ENCODE assay signal across 23 mouse cellular contexts in genomic region chr1:60008743-60009142, GRCm38 (mm10). TPM values are rescaled to one million over a fixed set of nuclear protein-coding genes. Genes with fewer than 3 reads are reported as not detected.
A peak's percentile ranks its signal among the peaks of the same experiment; 100 is the strongest.
DNase-seq lines count a peak whose midpoint lies in the region; TF ChIP-seq lines count a peak whose summit lies in the region.
"Had no signal": no experiment of that assay in that cellular context is flagged by ENCODE, and none has a peak within 500 bp of the region (broad histone marks: within the 10 kb centered on the region; RNA-seq: fewer than 3 reads in every experiment).

No protein-coding gene starts in this region.

- TF ChIP-seq CTCF in left cerebral cortex, adult 2 months (IDR thresholded peaks at IDR 0.05) = peak; percentile 18; the same call in 1 of the 2 replicates

- peak; percentile 14 for DNase-seq in adrenal gland, postnatal 10 days
- DNase-seq in adrenal gland, adult 8-10 months = no peak
- DNase-seq in gastrocnemius, postnatal 14 days = peak; percentile 41
- DNase-seq in gastrocnemius, postnatal 25 days = no peak
- no peak for DNase-seq in left cerebral cortex, adult 2 months (ENCODE audit: extremely low spot score in 1 of 2, low spot score in 2 of 2)
- DNase-seq in left cerebral cortex, postnatal 14 days (ENCODE audit: low spot score in 2 of 2) = no peak
- no peak for DNase-seq in spleen, postnatal 36 days (ENCODE audit: low spot score in 2 of 2)
- DNase-seq: adrenal gland, postnatal 36 days; cerebellum, adult 11-12 months; cerebellum, postnatal 25 days; embryo, embryonic 11 days; kidney, adult 2 months; kidney, postnatal 10 days; liver, embryonic 13.5 days; lung, adult 2 months had no signal

- intact Hi-C loops in gastrocnemius, postnatal 14 days (cut with DNase I; ENCODE audit: low total_unique reads) = no loop called here
- intact Hi-C loops in left cerebral cortex, adult 2 months (cut with DNase I) = loop anchor here (10.0 kb wide), 1 partner anchor 304 kb away; no protein-coding TSS in a partner anchor
- intact Hi-C loops in left cerebral cortex, postnatal 14 days (cut with DNase I) = no loop called here

- no peaks in the 10 kb centered on the region for H3K79me2 ChIP-seq in myocyte (ENCODE audit: control insufficient read depth, insufficient read depth)

- H3K27ac ChIP-seq in left cerebral cortex, adult 2 months = no peak overlapping the region
- H3K27ac ChIP-seq: embryonic facial prominence, embryonic 13.5 days; forebrain, embryonic 12.5 days; heart, embryonic 13.5 days; hindbrain, embryonic 13.5 days; liver, embryonic 13.5 days; macrophage; neural tube, embryonic 15.5 days had no signal

- no peak overlapping the region for H3K4me2 ChIP-seq in myocyte (ENCODE audit: low read depth)
- H3K4me2 ChIP-seq: embryonic facial prominence, embryonic 13.5 days; forebrain, embryonic 12.5 days; heart, embryonic 13.5 days; hindbrain, embryonic 13.5 days; liver, embryonic 13.5 days; neural tube, embryonic 15.5 days had no signal

- H3ac ChIP-seq in myocyte (ENCODE audit: control insufficient read depth, insufficient read length) = no peak overlapping the region

- no peak overlapping the region for H3K4me3 ChIP-seq in left cerebral cortex, adult 2 months
- no peak overlapping the region for H3K4me3 ChIP-seq in myocyte
- H3K4me3 ChIP-seq: embryonic facial prominence, embryonic 13.5 days; erythroblast, embryonic 14.5 days; forebrain, embryonic 12.5 days; heart, embryonic 13.5 days; hindbrain, embryonic 13.5 days; liver, embryonic 13.5 days; neural tube, embryonic 15.5 days had no signal

- no peak for TF ChIP-seq POLR2A in myocyte (IDR thresholded peaks at IDR 0.05; ENCODE audit: insufficient read length, low read depth)

- no peaks in the 10 kb centered on the region for H3K27me3 ChIP-seq in myocyte (ENCODE audit: control insufficient read depth, insufficient read depth, insufficient read length)
- H3K27me3 ChIP-seq: embryonic facial prominence, embryonic 13.5 days; forebrain, embryonic 12.5 days; heart, embryonic 13.5 days; hindbrain, embryonic 13.5 days; liver, embryonic 13.5 days; neural tube, embryonic 15.5 days had no signal

- no peaks in the 10 kb centered on the region for H3K36me3 ChIP-seq in myocyte (ENCODE audit: control insufficient read depth, insufficient read depth)
- H3K36me3 ChIP-seq: embryonic facial prominence, embryonic 13.5 days; forebrain, embryonic 12.5 days; heart, embryonic 13.5 days; hindbrain, embryonic 13.5 days; liver, embryonic 13.5 days had no signal

TF ChIP-seq in myocyte, 11 proteins besides CTCF, POLR2A, EP300 and RAD21:
- peak; percentile 15 to 70 (median 47) for TF ChIP-seq MYOD1 (IDR thresholded peaks at IDR 0.05; ENCODE audit: control insufficient read depth in 1 of 3, insufficient read length in 2 of 3, low read depth in 2 of 3)
- TF ChIP-seq TCF3 (IDR thresholded peaks at IDR 0.05; ENCODE audit: insufficient read length, low read depth) = no peak
- no peak for TF ChIP-seq CEBPB (IDR thresholded peaks at IDR 0.05; ENCODE audit: insufficient read depth, poor library complexity, severe bottlenecking)
- no peak for TF ChIP-seq TCF12 (IDR thresholded peaks at IDR 0.05; ENCODE audit: insufficient read depth, poor library complexity, severe bottlenecking)
- TF ChIP-seq REST (IDR thresholded peaks at IDR 0.05; ENCODE audit: insufficient read depth, insufficient read length) = no peak
- no peak for TF ChIP-seq SRF (IDR thresholded peaks at IDR 0.05; ENCODE audit: control insufficient read depth, insufficient read length, low read depth)
- TF ChIP-seq USF1 (IDR thresholded peaks at IDR 0.05; ENCODE audit: low read depth) = no peak
- peak in 2 of 3 experiments; percentile 64 to 83 for TF ChIP-seq MYOG (IDR thresholded peaks at IDR 0.05; ENCODE audit: control insufficient read depth in 1 of 3, insufficient read depth in 1 of 3, insufficient read length in 2 of 3, low read depth in 2 of 3)

RNA-seq across cellular contexts. Expression of gene Ica1l, which starts 34.2 kb away (rescaled TPM):
- total RNA-seq in adrenal gland, postnatal 10 days (2021) = 1 to 10 TPM; 1.8 to 2.8 TPM
- 1 to 10 TPM; 2.7 to 3.5 (median 2.9) TPM for total RNA-seq in adrenal gland, adult 8-10 months (2022)
- under 1 TPM; 0.31 to 0.57 TPM for total RNA-seq in gastrocnemius, postnatal 14 days (2021)
- under 1 TPM; 0.23 to 0.38 TPM for total RNA-seq in gastrocnemius, postnatal 25 days (2021)
- 10 to 100 TPM; 36.2 to 37.8 TPM for total RNA-seq in left cerebral cortex, adult 2 months (2021)
- total RNA-seq in left cerebral cortex, postnatal 14 days (2021) = 10 to 100 TPM; 38.2 to 42.1 TPM
- 0.02 TPM for polyA plus RNA-seq in myocyte (2012; fragmentation: generic; extraction: Trizol)
- polyA plus RNA-seq: macrophage had no signal

Comparison
In these comparisons a context has a peak if more than half of its experiments do, and no peak if none do; other contexts are left out.
1. DNase-seq: peak in adrenal gland, postnatal 10 days (single experiment) and gastrocnemius, postnatal 14 days (single experiment); none in adrenal gland, adult 8-10 months (single experiment), gastrocnemius, postnatal 25 days (single experiment), left cerebral cortex, adult 2 months (0 of 2), left cerebral cortex, postnatal 14 days (0 of 2) and spleen, postnatal 36 days (0 of 2).
2. RNA of gene Ica1l, which starts 34.2 kb away (total RNA-seq): 38.2 to 42.1 TPM in left cerebral cortex, postnatal 14 days and 36.2 to 37.8 TPM in left cerebral cortex, adult 2 months; 2.7 to 3.5 TPM in adrenal gland, adult 8-10 months, 1.8 to 2.8 TPM in adrenal gland, postnatal 10 days, 0.31 to 0.57 TPM in gastrocnemius, postnatal 14 days and 0.23 to 0.38 TPM in gastrocnemius, postnatal 25 days; every median in the first group is over 4 times any median in the second.